Mouse (Mus musculus) stomach, postnatal 0 days (tissue): ENCODE data around the gene Tnni3. TPM values are rescaled to one million over a fixed set of nuclear protein-coding genes. Genes with fewer than 3 reads are reported as not detected.

Source experiments
- ATAC-seq: fragments of 200-750 bp; cut with Nextera tagmentation; 2 replicates; pipeline ENCODE4 v1.8.0; 2017; ENCODE audit not compliant: low FRiP score, low TSS enrichment
- DNase-seq: peaks from one replicate; pipeline ENCODE4 v3.0.0-alpha.2; 2016; ENCODE audit warnings: low spot score
- H3K27ac ChIP-seq: fragments of 300-500 bp; sonication (generic); replicated peaks from 2 replicates; pipeline ENCODE4 v1.5.1; 2014; ENCODE audit warnings: mild to moderate bottlenecking, control low read depth
- H3K27me3 ChIP-seq: fragments of 300-500 bp; sonication (generic); 2 replicates; pipeline ENCODE4 v1.6.1; 2014; ENCODE audit warnings: low read length; ENCODE audit not compliant: control insufficient read depth, insufficient read depth
- H3K36me3 ChIP-seq: fragments of 300-500 bp; sonication (generic); 2 replicates; pipeline ENCODE4 v1.6.1; 2014; ENCODE audit warnings: low read length, mixed read lengths; ENCODE audit not compliant: control insufficient read depth, insufficient read depth
- H3K4me1 ChIP-seq: fragments of 300-500 bp; sonication (generic); replicated peaks from 2 replicates; pipeline ENCODE4 v1.6.1; 2014; ENCODE audit warnings: antibody characterized with exemption; ENCODE audit not compliant: control insufficient read depth, insufficient read depth
- H3K4me2 ChIP-seq: fragments of 300-500 bp; sonication (generic); replicated peaks from 2 replicates; pipeline ENCODE4 v1.6.1; 2014; ENCODE audit warnings: low read depth, mild to moderate bottlenecking, control low read depth, moderate library complexity
- H3K4me3 ChIP-seq: fragments of 300-500 bp; sonication (generic); 2 replicates; pipeline ENCODE4 v1.5.1; 2014; ENCODE audit warnings: low read depth, low read length, control low read depth
- H3K9ac ChIP-seq: fragments of 300-500 bp; sonication (generic); 2 replicates; pipeline ENCODE4 v1.6.1; 2014; ENCODE audit warnings: mild to moderate bottlenecking, low read length, control low read depth, mixed read lengths
- H3K9me3 ChIP-seq: fragments of 300-500 bp; sonication (generic); 2 replicates; pipeline ENCODE4 v1.6.1; 2016; ENCODE audit warnings: low read length; ENCODE audit not compliant: control insufficient read depth
- CTCF ChIP-seq: IDR thresholded peaks from 2 replicates; pipeline ENCODE4 v1.5.1; 2016; ENCODE audit warnings: antibody characterized with exemption, low read depth, mild to moderate bottlenecking, moderate library complexity
- EP300 ChIP-seq: optimal IDR thresholded peaks from 2 replicates; pipeline ENCODE3; 2016; ENCODE audit warnings: antibody characterized with exemption
- WGBS: fragments of 180-500 bp; shearing (Covaris S2); extraction: QIAGEN DNeasy Blood & Tissue Kit; methylation state at CpG from one replicate; pipeline ENCODE4 v1.1.7; 2014; 5-methylcytosine and 5-hydroxymethylcytosine counted together
- polyA plus RNA-seq: library from polyadenylated mRNA; unstranded; fragments of >200 nt; fragmentation: Nextera tagmentation; extraction: Ambion mirVana; gene quantifications from 2 replicates; pipeline ENCODE4 v1.2.1, GENCODE M21; 2015

Gene Tnni3
- polyA plus RNA-seq, 1 experiment from 2014 or later = 24.4 TPM

- Histone ChIP-seq H3K4me2 (peak overlapping the region; percentile 53), H3K4me3 (peak overlapping the region; percentile 24; the same call in 1 of the 2 replicates), H3K36me3 (no peaks in the 10 kb centered on the region), H3K27ac (no peak overlapping the region), H3K9ac (no peak overlapping the region), H3K27me3 (no peaks in the 10 kb centered on the region), H3K9me3 (no peaks in the 10 kb centered on the region), H3K4me1 (no peaks in the 10 kb centered on the region)
- TF ChIP-seq EP300 (no peak), CTCF (peak; percentile 29; the same call in 1 of the 2 replicates)
- peak; percentile 68 for ATAC-seq
- WGBS = 4% methylated on average over 26 of the region's 26 CpGs
- peak; percentile 59 for DNase-seq
These were observed 22.6 kb upstream of the Tnni3 start for GRCm38 (mm10) chr7:4546591-4547131.

DNA sequence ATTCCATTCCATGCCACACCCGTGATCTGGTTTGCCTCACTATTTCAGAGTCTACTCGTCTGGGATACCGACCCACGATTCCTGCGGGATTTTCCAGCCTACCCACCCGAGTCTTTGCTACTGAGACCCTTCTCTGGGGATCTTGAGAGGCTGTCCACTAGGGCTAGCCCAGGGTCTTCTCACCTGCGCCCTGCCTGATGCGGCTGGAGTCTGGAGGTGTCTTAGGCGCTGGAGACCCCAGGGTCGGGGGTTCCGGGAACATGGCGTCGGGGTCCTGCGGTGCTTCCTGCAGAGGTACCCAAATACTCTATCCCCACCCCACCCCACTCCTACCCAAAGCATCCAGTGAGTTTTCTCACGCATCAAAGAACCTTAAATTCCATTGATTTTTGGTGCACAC lies 22.0 kb upstream of the Tnni3 start:
- Histone ChIP-seq H3K9ac (no peak overlapping the region), H3K27me3 (no peaks in the 10 kb centered on the region), H3K9me3 (no peaks in the 10 kb centered on the region), H3K4me1 (no peaks in the 10 kb centered on the region), H3K4me2 (no peak overlapping the region), H3K36me3 (no peaks in the 10 kb centered on the region), H3K27ac (no peak overlapping the region), H3K4me3 (no peak overlapping the region)
- WGBS = 74% methylated on average over 15 of the region's 15 CpGs
- no peak for TF ChIP-seq EP300
- TF ChIP-seq CTCF = no peak
- no peak for ATAC-seq
- DNase-seq = no peak

- ATAC-seq = no peak
- DNase-seq = no peak
- H3K27ac ChIP-seq = no peak overlapping the region
- WGBS = 46% methylated on average over 17 of the region's 17 CpGs
- H3K4me2 ChIP-seq = no peak overlapping the region
- no peaks in the 10 kb centered on the region for H3K36me3 ChIP-seq
- no peak overlapping the region for H3K9ac ChIP-seq
- no peak for TF ChIP-seq EP300
- no peak for TF ChIP-seq CTCF
- no peaks in the 10 kb centered on the region for H3K4me1 ChIP-seq
- no peak overlapping the region for H3K4me3 ChIP-seq
- no peaks in the 10 kb centered on the region for H3K27me3 ChIP-seq
- no peaks in the 10 kb centered on the region for H3K9me3 ChIP-seq
These were observed 18.0 kb upstream of the Tnni3 start for GRCm38 (mm10) chr7:4542013-4542412.

GRCm38 (mm10) chr7:4541344-4541743 lies 17.3 kb upstream of the Tnni3 start:
- no peaks in the 10 kb centered on the region for H3K4me1 ChIP-seq
- H3K4me3 ChIP-seq = no peak overlapping the region
- no peak overlapping the region for H3K9ac ChIP-seq
- H3K27ac ChIP-seq = no peak overlapping the region
- H3K27me3 ChIP-seq = no peaks in the 10 kb centered on the region
- ATAC-seq = no peak
- TF ChIP-seq EP300 (no peak), CTCF (no peak)
- H3K4me2 ChIP-seq = no peak overlapping the region
- WGBS = 62% methylated on average over 5 of the region's 5 CpGs
- DNase-seq = no peak
- H3K9me3 ChIP-seq = no peaks in the 10 kb centered on the region
- no peaks in the 10 kb centered on the region for H3K36me3 ChIP-seq

DNA sequence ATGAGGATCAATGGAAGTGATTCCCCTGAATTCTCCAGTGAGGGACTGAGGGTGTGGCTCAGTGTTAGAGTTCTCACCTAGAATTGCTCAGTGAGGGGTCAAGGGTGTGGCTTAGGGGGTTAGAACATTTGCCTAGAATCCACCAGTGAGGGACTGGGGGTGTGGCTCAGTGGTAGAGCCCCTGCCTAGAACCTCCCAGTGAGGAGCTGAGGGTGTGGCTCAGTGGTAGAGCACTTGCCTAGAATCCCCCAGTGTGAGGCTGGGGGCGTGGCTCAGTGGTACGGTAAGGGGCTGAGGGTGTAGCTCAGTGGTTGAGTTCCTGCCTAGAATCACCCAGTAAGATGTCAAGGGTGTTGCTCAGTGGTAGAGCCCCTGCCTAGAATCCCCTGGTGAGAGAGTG lies 15.0 kb upstream of the Tnni3 start:
- Histone ChIP-seq H3K9me3 (no peaks in the 10 kb centered on the region), H3K27me3 (no peaks in the 10 kb centered on the region), H3K4me3 (no peak overlapping the region), H3K9ac (no peak overlapping the region), H3K36me3 (no peaks in the 10 kb centered on the region), H3K4me1 (no peaks in the 10 kb centered on the region), H3K4me2 (no peak overlapping the region), H3K27ac (no peak overlapping the region)
- 63% methylated on average over 2 of the region's 2 CpGs for WGBS
- ATAC-seq (no peak), DNase-seq (no peak)
- TF ChIP-seq EP300 (no peak), CTCF (no peak)

DNA sequence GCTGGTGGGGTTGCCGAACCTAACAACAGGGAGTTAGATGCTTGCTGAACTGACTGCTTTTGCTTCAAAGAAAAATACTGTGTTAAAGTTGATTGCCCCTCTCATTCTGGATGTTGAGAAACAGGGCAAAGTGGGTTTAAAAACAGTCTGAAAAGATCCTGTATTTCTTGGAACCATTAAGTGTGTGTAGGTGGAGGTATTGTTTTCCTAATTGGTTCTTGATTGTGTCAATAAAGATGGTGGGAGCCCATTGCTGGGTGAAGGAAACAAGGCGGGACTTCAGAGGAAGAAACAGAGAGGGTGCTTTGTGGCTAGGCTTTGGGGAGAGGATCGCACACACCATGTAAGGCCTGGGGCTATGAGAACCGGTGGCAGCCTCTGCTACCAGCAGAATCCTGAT lies 13.2 kb upstream of the Tnni3 start:
- no peak overlapping the region for H3K4me2 ChIP-seq
- H3K27me3 ChIP-seq = no peaks in the 10 kb centered on the region
- WGBS = 44% methylated on average over 4 of the region's 4 CpGs
- no peak overlapping the region for H3K27ac ChIP-seq
- no peak overlapping the region for H3K4me3 ChIP-seq
- no peaks in the 10 kb centered on the region for H3K9me3 ChIP-seq
- no peak overlapping the region for H3K9ac ChIP-seq
- ATAC-seq (no peak), DNase-seq (no peak)
- H3K36me3 ChIP-seq = no peaks in the 10 kb centered on the region
- no peaks in the 10 kb centered on the region for H3K4me1 ChIP-seq
- TF ChIP-seq CTCF = no peak
- TF ChIP-seq EP300 = no peak
